Mouse (Mus musculus) thymus, adult 2 months (tissue): ENCODE results near the gene Gsta1.

Experiments used
- CTCF ChIP-seq: fragments of 200-500 bp; IDR thresholded peaks from 2 replicates; pipeline ENCODE4 v1.5.1; 2012; ENCODE audit warnings: mild to moderate bottlenecking, control low read depth, low read length, moderate library complexity, borderline replicate concordance; ENCODE audit not compliant: control insufficient read depth, poor library complexity, insufficient read depth; ENCODE audit errors: extremely low read depth
- POLR2A ChIP-seq: fragments of 200-500 bp; IDR thresholded peaks from 2 replicates; pipeline ENCODE4 v1.6.1; 2012; ENCODE audit warnings: mild to moderate bottlenecking, low read length, control low read depth, moderate library complexity; ENCODE audit not compliant: control insufficient read depth, poor library complexity, insufficient read depth; ENCODE audit errors: extremely low read depth

DNA sequence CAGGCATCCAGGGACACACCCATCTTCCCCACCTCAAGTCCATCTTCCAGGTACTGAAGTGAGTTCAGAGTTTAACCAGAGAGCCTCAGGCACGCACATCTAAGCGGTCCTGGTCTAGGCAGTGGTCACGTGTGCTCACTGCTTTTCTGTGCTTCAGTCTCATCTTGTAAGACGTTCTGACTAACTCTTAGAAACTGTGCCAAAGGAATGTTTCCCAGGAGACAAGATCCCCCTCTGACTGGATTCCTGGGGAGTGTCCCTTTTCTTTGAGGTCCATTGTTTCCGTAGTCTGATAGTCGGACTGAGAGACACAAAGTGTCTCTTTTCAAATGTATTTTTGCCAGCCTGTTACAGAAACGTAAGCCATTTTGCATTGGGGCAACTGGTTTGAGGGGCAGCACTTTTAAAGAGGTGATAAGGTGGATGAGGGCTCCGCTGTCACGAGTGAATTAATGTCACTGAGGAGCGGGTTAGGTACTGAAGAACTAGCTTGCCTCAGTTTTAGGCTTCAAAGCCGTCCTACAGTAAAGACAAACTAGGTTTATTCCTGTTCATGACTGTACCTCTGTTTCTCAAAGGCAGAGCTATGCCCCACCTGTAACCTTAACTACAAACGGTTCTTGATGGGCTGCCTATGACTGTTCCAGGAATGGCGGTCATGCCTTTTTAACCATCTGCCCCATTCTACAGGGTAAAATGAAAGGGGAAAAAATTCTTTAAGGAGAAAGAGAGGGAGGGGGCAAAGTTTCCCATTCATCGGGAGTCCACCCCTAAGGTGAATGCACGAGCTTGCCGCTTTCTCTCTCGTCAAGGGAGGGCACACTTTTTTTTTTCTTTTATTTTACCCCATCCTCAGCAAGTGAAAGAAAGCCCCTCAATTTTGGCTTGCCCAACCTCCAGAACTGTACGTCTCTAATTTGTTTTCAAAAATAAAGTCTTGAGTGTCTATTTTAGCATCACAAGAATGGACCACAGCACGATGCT lies 39.5 kb upstream of the Gsta1 start:
- no peak for TF ChIP-seq CTCF
- no peak for TF ChIP-seq POLR2A
